Mouse (Mus musculus): ENCODE measurements around the gene Csf2rb.
"Not testable (repeated sequence)": the region's sequence is repeated elsewhere in the genome, so short reads cannot be mapped to it uniquely, and the experiment has no call there.

- TF ChIP-seq CTCF, POLR2A (IDR thresholded peaks at IDR 0.05; ENCODE audit: insufficient read depth, low read depth, low read length): not testable (repeated sequence)
Observed at GRCm38 (mm10) chr15:78329972-78330371, 4.4 kb downstream of the Csf2rb start.
